Mouse (Mus musculus) ES-E14 (cell line): ENCODE results near the gene Dlgap1.

ENCODE experiments used
- HCFC1 ChIP-seq: IDR thresholded peaks from 2 replicates; pipeline ENCODE4 v1.6.1; 2012; ENCODE audit warnings: low read length, inconsistent platforms, borderline replicate concordance; ENCODE audit not compliant: insufficient read depth
- ZC3H11A ChIP-seq: IDR thresholded peaks from 2 replicates; pipeline ENCODE4 v1.6.1; 2012; ENCODE audit warnings: low read depth, mild to moderate bottlenecking, inconsistent platforms, low read length, borderline replicate concordance

DNA sequence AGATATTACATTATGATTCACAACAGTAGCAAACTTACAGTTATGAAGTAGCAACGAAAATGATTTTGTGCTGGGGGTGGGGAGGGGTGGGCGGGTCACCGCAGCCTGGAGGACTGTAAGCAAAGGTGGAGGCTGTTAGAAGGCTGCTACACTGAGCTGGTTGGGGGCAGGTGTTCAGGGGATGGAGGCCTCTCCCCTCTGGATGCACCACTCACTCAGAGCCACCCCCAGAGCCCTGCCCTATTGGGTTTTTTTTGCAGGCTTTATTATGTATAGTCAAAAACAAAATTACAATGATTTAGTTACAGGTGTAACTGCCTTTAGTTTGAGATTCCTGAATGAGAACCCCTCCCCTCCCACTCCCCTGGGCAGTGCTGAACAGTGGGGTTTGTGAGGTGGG lies 895.8 kb downstream of the Dlgap1 start:
- TF ChIP-seq HCFC1 (no peak), ZC3H11A (no peak)
